Mouse (Mus musculus) hematopoietic stem cell, adult 5-6 weeks (primary cell): ENCODE results near the gene Ugt1a5. TPM values are rescaled to one million over a fixed set of nuclear protein-coding genes. Genes with fewer than 3 reads are reported as not detected.

Experiments
- ATAC-seq, 2 experiments: fragments of 125-278 bp in 1 of 2; replicated peaks in 1 of 2; 2 replicates each; pipeline ENCODE4 v1.8.0; 2016 to 2017; ENCODE audit warnings: inconsistent platforms in 2 of 2, mild to moderate bottlenecking in 2 of 2, moderate number of reproducible peaks in 2 of 2, low read depth in 1 of 2, moderate TSS enrichment in 1 of 2; ENCODE audit not compliant: low FRiP score in 2 of 2, poor library complexity in 2 of 2, severe bottlenecking in 2 of 2, insufficient read depth in 1 of 2, low TSS enrichment in 1 of 2
- total RNA-seq: library from RNA; stranded (forward); fragments of 172-1452, 232-1000 nt; gene quantifications from 2 replicates; pipeline ENCODE4 v1.2.3, GENCODE M21; 2017

Gene Ugt1a5
- total RNA-seq, 1 experiment from 2014 or later: 0.65 TPM

DNA sequence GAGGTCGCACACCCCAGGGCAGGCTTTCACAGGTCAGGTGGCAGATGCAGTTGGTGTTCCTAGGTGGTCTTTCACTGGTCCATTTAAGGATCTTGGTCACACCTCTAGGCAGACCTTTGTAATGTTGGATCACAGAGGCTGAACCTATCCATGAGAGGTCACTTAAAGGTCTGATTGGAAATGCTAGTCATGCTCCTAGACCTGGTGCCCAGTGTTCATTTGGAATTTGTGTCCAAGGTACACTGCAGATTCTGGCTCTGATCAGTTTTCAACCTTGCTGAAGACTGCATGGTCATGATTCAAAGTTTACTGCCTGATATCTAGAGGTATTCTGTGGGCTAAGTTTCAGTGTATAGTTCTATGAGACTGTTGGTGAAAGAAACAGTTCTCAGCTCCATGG lies 13.8 kb downstream of the Ugt1a5 start:
- no peak for ATAC-seq

DNA sequence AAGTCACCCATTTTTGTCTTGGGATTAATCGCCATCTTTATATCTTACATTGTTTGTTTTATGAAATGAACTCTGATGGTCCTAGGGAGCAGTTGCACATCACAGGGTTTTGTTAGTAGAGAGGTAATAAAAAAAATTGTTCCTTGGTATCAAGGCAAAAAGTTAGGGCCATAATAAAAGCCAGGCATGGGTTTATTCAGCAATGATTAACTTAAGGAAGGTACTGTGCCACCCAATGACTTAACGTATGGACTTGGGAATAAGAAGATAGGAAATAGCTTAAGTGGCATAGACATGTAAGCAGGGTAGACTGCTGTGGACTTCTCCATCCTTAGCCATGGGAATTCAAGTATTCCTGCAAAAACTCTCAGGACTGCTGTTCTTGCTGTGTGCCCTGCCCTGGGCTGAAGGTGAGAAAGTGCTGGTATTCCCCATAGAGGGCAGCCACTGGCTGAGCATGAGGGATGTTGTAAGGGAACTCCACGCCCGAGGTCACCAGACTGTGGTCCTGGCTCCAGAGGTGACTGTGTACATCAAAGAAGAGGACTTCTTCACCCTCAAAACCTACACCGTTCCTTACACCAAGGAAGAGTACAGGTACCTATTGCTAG lies 20.6 kb downstream of the Ugt1a5 start:
- no peak for ATAC-seq

DNA sequence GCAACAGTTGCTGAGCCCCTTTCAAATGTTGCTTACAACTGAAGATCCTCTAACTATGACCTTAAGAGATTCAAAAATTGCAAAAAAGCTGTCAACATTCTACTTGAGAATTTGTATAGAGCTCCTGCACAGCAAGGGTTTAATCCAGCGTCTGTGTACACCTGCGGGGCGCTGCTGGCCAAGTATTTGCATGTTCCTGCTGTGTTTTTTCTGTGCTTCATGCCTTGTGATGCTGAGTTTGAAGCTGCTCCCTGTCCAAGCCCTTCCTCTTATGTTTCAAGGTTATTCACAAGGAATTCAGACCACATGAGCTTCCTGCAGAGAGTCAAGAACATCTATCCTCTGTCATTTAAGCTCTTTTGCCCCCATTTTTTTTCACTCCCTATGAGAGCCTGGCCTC lies 26.3 kb downstream of the Ugt1a5 start:
- ATAC-seq: no peak

- no peak for ATAC-seq
These were observed 29.9 kb downstream of the Ugt1a5 start for GRCm38 (mm10) chr1:88195687-88196086.

- ATAC-seq: no peak
These were observed 31.6 kb downstream of the Ugt1a5 start for GRCm38 (mm10) chr1:88197443-88197842.

DNA sequence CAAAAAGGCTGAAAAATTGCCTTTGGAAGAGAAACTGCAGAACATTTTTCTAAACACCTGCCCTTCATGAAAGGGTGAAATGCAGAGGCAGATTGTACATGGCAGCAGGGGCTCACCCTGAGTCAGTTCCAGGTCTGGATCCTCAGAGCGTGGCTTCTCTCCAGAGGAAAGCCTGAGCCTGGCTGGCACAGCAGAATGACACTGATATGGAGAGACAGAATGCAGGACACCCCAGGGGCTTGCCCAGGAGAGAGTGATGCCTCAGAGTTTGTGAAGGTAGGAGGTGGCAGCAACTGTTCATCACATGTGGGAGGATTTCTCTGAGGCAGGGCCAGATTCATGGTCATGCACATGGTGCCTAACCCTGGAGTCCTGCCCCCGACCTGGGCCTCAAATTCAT lies 34.2 kb downstream of the Ugt1a5 start:
- no peak for ATAC-seq

GRCm38 (mm10) chr1:88200456-88200855 lies 34.6 kb downstream of the Ugt1a5 start, which contains the start of gene Ugt1a2:
Ugt1a2 (plus strand) TSS chr1:88200601.
- ATAC-seq: no peak

DNA sequence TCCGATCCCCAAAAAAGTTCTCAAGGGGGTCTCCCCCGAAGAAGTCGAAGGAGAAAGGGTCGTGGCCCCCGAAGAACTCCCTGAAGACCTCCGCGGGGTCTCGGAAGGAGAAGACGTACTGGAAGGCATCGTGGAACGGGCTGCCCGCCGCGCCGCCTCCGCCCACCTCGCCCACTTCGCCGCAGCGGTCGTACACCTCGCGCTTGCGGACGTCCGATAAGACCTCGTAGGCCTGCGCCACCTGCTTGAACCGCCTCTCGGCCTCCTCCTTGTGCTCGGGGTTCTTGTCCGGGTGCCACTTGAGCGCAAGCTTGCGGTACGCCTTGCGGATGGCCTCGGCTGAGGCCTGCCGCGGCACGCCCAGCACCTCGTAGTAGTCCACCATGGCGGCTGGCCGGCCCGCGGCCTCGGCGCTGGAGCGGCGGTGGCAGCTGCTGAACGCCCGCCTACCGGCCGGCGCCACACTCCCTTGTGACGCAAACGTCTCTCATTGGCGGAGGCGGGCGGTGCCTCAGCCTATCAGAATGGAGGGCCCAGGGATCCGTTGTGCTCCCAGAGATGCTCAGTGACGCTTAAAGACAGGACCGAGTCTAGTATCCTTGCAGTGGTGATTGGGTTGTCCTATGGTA lies 39.6 kb downstream of the Ugt1a5 start, which contains the start of gene Dnajb3:
Gene Dnajb3 (minus strand): TSS at position 489 of the 629 bp plus-strand sequence.
- ATAC-seq: peak; percentile 65 to 80

- no peak; a peak in 1 of 4 replicates for ATAC-seq
These were observed 41.1 kb downstream of the Ugt1a5 start for GRCm38 (mm10) chr1:88206843-88207479.

GRCm38 (mm10) chr1:88211812-88212211 lies 46.0 kb downstream of the Ugt1a5 start, which contains the start of gene Ugt1a1:
Ugt1a1 (plus strand) TSS chr1:88211959.
- ATAC-seq: no peak

GRCm38 (mm10) chr1:88212341-88213045 lies 46.7 kb downstream of the Ugt1a5 start:
- ATAC-seq: no peak

DNA sequence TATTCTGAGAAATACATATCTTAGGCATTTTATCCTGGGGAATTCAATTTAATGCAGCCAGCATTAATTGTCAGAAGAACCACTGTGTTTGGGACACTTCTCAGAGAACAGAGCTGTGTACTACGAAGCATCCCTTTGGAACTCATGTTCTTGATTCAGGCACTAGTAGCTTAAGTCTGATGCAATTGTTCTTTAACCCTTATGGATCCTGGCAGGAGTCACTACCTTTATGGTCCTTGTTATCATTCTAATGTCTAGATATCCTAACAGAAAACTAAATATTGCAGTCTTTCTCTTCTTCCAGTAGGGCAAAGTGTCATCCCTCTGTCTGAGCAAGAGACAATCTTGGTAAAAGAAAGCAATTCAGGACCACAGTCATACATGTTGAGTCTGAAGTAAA lies 47.2 kb downstream of the Ugt1a5 start:
- ATAC-seq: no peak

DNA sequence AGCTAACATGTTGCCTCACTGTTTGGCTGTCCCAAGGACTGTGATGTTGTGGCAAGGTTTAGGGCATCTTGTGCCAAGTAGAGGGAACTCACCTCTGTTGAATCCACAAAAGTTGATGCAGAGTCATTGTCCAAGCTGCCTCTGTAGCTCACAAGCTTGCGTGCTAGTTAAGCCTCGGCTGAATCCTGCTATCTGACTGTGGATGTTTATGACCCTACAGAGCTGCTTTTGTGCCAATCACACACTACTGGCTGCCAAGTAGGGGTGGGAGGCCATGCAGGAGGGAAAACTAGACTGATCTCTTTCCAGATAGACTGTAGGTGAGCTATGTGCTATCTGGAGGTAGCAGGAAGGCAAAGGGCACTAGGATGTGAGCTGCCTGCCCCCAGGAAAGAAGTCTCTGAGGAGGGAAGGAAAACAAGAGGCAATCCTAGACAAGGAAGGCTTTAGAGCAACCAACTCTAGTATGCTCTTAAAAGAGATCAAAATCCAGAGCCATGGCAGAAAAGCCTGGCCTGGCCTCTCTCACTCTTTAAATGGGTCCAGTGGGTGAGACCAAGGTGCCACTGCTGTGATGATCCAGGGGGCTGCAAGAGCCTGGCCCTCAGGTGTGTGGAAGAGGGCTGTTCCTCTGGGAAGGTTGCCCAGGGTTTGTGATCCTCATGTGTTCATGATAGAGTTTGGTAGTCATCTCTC lies 48.1 kb downstream of the Ugt1a5 start:
- peak in 1 of 2 experiments; percentile 7; a peak in 1 of 4 replicates for ATAC-seq

DNA sequence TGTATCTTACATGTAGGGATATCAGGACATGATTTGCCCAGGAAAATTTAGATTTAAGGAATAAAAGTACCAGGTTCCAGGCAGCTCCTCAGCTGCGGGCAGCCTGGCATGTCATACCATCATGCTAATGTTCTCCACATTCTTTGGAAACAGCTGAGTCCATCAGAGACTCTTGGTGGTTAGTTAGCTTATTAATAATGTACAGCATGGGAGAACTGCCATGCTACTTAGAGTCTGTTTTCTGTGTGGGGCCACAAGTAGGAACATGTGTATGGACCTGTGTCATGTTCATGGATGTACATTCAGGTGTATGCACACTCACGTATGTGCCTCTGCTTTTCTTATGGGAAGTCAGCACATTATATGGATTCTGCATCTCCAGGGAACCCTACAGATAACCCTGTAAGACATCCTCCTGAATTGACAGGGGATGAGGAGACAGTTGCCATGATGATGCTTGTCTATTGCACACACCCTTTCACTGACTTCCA lies 48.7 kb downstream of the Ugt1a5 start:
- peak in 1 of 2 experiments; percentile 1; a peak in 1 of 4 replicates for ATAC-seq

DNA sequence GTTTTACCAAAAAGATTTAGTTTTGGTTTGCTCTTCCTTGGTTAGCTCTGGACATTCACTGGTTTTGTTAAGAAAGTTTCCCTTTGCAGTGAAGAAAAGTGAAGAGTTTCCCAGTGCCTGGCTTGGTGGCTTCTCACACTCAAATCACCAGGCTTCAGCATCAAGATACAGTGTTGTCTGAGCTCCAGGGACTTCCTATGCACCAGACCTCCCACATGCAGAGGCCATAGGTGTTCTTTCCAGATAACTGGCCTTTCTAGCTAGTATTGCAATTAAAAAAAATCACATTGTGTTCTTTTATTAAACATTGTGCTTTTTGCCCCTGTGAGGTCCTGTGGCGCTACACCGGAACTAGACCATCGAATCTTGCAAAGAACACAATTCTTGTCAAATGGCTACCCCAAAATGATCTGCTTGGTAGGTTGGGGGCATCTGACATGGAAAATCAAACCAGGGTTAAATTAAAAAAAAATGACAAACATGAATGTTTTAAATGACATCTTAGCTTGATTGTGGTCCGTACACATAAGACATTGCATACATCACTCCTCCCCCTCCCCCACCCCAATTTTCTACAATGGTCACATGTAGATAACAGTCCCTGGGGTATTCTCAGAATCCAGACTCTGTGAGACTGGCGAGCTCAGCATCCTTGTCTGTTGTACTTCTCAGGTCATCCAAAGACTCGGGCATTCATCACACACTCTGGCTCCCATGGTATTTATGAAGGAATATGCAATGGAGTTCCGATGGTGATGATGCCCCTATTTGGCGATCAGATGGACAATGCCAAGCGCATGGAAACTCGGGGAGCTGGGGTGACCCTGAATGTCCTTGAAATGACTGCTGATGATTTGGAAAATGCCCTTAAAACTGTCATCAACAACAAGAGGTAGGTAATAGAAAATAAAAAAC lies 49.9 kb downstream of the Ugt1a5 start:
- no peak for ATAC-seq

GRCm38 (mm10) chr1:88216551-88216950 lies 50.7 kb downstream of the Ugt1a5 start:
- ATAC-seq: no peak
